Mouse (Mus musculus) myocyte (in vitro differentiated cells): ENCODE results near the gene Emc6. TPM values are rescaled to one million over a fixed set of nuclear protein-coding genes. Genes with fewer than 3 reads are reported as not detected.

Experiments
- H3K27me3 ChIP-seq: one replicate; pipeline ENCODE4 v1.6.1; 2011; ENCODE audit not compliant: control insufficient read depth, insufficient read depth, insufficient read length
- H3K36me3 ChIP-seq: one replicate; pipeline ENCODE4 v1.6.1; 2011; ENCODE audit not compliant: control insufficient read depth, insufficient read depth
- H3K4me2 ChIP-seq: one replicate; pipeline ENCODE4 v1.6.1; 2011; ENCODE audit warnings: low read depth, control low read depth
- H3K4me3 ChIP-seq: one replicate; pipeline ENCODE4 v1.5.1; 2011; ENCODE audit warnings: mild to moderate bottlenecking, control low read depth, moderate library complexity
- H3K79me2 ChIP-seq: one replicate; pipeline ENCODE4 v1.6.1; 2011; ENCODE audit not compliant: control insufficient read depth, insufficient read depth
- H3ac ChIP-seq: one replicate; pipeline ENCODE4 v1.6.1; 2011; ENCODE audit not compliant: control insufficient read depth, insufficient read length
- CEBPB ChIP-seq: IDR thresholded peaks from 2 replicates; pipeline ENCODE4 v1.6.1; 2011; ENCODE audit warnings: mild to moderate bottlenecking, moderate library complexity; ENCODE audit not compliant: poor library complexity, insufficient read depth, severe bottlenecking
- E2F4 ChIP-seq: IDR thresholded peaks from one replicate; pipeline ENCODE4 v1.6.1; 2011; ENCODE audit warnings: mild to moderate bottlenecking, control low read depth, moderate library complexity; ENCODE audit not compliant: insufficient read depth
- MAX ChIP-seq: IDR thresholded peaks from one replicate; pipeline ENCODE4 v1.6.1; 2011; ENCODE audit warnings: low read depth, mild to moderate bottlenecking, control low read depth
- MYOD1 ChIP-seq, 3 experiments: IDR thresholded peaks; one replicate each; pipeline ENCODE4 v1.6.1; 2011; ENCODE audit warnings: control low read depth in 2 of 3, low read depth in 2 of 3, mild to moderate bottlenecking in 2 of 3, moderate library complexity in 1 of 3; ENCODE audit not compliant: insufficient read length in 2 of 3, control insufficient read depth in 1 of 3
- MYOG ChIP-seq, 3 experiments: IDR thresholded peaks; one replicate each; pipeline ENCODE4 v1.6.1; 2011; ENCODE audit warnings: control low read depth in 2 of 3, low read depth in 2 of 3, mild to moderate bottlenecking in 2 of 3; ENCODE audit not compliant: insufficient read length in 2 of 3, control insufficient read depth in 1 of 3, insufficient read depth in 1 of 3
- POLR2A ChIP-seq: IDR thresholded peaks from one replicate; pipeline ENCODE4 v1.6.1; 2011; ENCODE audit warnings: low read depth, mild to moderate bottlenecking, control low read depth, moderate library complexity; ENCODE audit not compliant: insufficient read length
- POLR2AphosphoS2 ChIP-seq: IDR thresholded peaks from one replicate; pipeline ENCODE4 v1.6.1; 2011; ENCODE audit warnings: low read depth, control low read depth; ENCODE audit not compliant: insufficient read length
- REST ChIP-seq: IDR thresholded peaks from one replicate; pipeline ENCODE4 v1.6.1; 2011; ENCODE audit warnings: mild to moderate bottlenecking, control low read depth, moderate library complexity; ENCODE audit not compliant: insufficient read depth, insufficient read length
- SRF ChIP-seq: IDR thresholded peaks from one replicate; pipeline ENCODE4 v1.6.1; 2011; ENCODE audit warnings: low read depth; ENCODE audit not compliant: control insufficient read depth, insufficient read length
- TCF12 ChIP-seq: IDR thresholded peaks from one replicate; pipeline ENCODE4 v1.6.1; 2011; ENCODE audit warnings: mild to moderate bottlenecking, control low read depth; ENCODE audit not compliant: poor library complexity, insufficient read depth, severe bottlenecking
- TCF3 ChIP-seq: IDR thresholded peaks from one replicate; pipeline ENCODE4 v1.6.1; 2011; ENCODE audit warnings: low read depth, control low read depth; ENCODE audit not compliant: insufficient read length
- USF1 ChIP-seq: IDR thresholded peaks from one replicate; pipeline ENCODE4 v1.6.1; 2011; ENCODE audit warnings: low read depth, mild to moderate bottlenecking, control low read depth, moderate library complexity
- polyA plus RNA-seq: library from polyadenylated mRNA; unstranded; fragments of >200 nt; fragmentation: generic; extraction: Trizol; gene quantifications from one replicate; pipeline ENCODE4 v1.2.1, GENCODE M21; 2012; ENCODE audit warnings: missing spikeins

Emc6 gene
- polyA plus RNA-seq, 1 experiment = 68.2 TPM

- H3K4me2 ChIP-seq = no peak overlapping the region
Measured at GRCm38 (mm10) chr11:73219671-73220070, 42.8 kb upstream of the Emc6 start.

GRCm38 (mm10) chr11:73213956-73214355 is 37.1 kb upstream of the Emc6 start:
- TF ChIP-seq MYOG (IDR thresholded peaks at IDR 0.05; ENCODE audit: control insufficient read depth in 1 of 3, insufficient read depth in 1 of 3, insufficient read length in 2 of 3, low read depth in 2 of 3) (no peak), CEBPB (no peak), TCF3 (no peak), MYOD1 (IDR thresholded peaks at IDR 0.05; ENCODE audit: control insufficient read depth in 1 of 3, insufficient read length in 2 of 3, low read depth in 2 of 3) (no peak), USF1 (no peak), POLR2A (no peak)
- Histone ChIP-seq H3K4me3 (no peak overlapping the region), H3K27me3 (no peaks in the 10 kb centered on the region), H3K36me3 (no peaks in the 10 kb centered on the region), H3K4me2 (no peak overlapping the region), H3K79me2 (no peaks in the 10 kb centered on the region), H3ac (no peak overlapping the region)

More at GRCm38 (mm10) chr11:73219671-73220070, 42.8 kb upstream of the Emc6 start:
- Histone ChIP-seq H3ac (no peak overlapping the region), H3K36me3 (no peaks in the 10 kb centered on the region), H3K4me3 (no peak overlapping the region), H3K27me3 (no peaks in the 10 kb centered on the region), H3K79me2 (no peaks in the 10 kb centered on the region)
- TF ChIP-seq MYOD1 (IDR thresholded peaks at IDR 0.05; ENCODE audit: control insufficient read depth in 1 of 3, insufficient read length in 2 of 3, low read depth in 2 of 3) (no peak), SRF (no peak), TCF3 (no peak), E2F4 (no peak)

- no peaks in the 10 kb centered on the region for H3K36me3 ChIP-seq
- H3K4me3 ChIP-seq = no peak overlapping the region
- no peak overlapping the region for H3K4me2 ChIP-seq
- TF ChIP-seq SRF (no peak), MYOG (IDR thresholded peaks at IDR 0.05; ENCODE audit: control insufficient read depth in 1 of 3, insufficient read depth in 1 of 3, insufficient read length in 2 of 3, low read depth in 2 of 3) (no peak), TCF3 (no peak), POLR2A (no peak), REST (no peak), E2F4 (no peak), MAX (no peak), POLR2AphosphoS2 (no peak), USF1 (no peak), TCF12 (no peak), MYOD1 (IDR thresholded peaks at IDR 0.05; ENCODE audit: control insufficient read depth in 1 of 3, insufficient read length in 2 of 3, low read depth in 2 of 3) (no peak), CEBPB (no peak)
- no peak overlapping the region for H3ac ChIP-seq
- H3K27me3 ChIP-seq = no peaks in the 10 kb centered on the region
- H3K79me2 ChIP-seq = no peaks in the 10 kb centered on the region
Measured at GRCm38 (mm10) chr11:73207621-73208020, 30.8 kb upstream of the Emc6 start.

GRCm38 (mm10) chr11:73205194-73205593 is 28.4 kb upstream of the Emc6 start:
- Histone ChIP-seq H3ac (no peak overlapping the region), H3K36me3 (no peaks in the 10 kb centered on the region), H3K4me2 (no peak overlapping the region), H3K79me2 (no peaks in the 10 kb centered on the region), H3K4me3 (no peak overlapping the region), H3K27me3 (no peaks in the 10 kb centered on the region)
- no peak for TF ChIP-seq TCF3
- TF ChIP-seq TCF12 = no peak
- no peak for TF ChIP-seq POLR2AphosphoS2
- TF ChIP-seq POLR2A = no peak
- no peak for TF ChIP-seq MAX
- TF ChIP-seq USF1 = no peak
- no peak for TF ChIP-seq MYOD1 (IDR thresholded peaks at IDR 0.05; ENCODE audit: control insufficient read depth in 1 of 3, insufficient read length in 2 of 3, low read depth in 2 of 3)

DNA sequence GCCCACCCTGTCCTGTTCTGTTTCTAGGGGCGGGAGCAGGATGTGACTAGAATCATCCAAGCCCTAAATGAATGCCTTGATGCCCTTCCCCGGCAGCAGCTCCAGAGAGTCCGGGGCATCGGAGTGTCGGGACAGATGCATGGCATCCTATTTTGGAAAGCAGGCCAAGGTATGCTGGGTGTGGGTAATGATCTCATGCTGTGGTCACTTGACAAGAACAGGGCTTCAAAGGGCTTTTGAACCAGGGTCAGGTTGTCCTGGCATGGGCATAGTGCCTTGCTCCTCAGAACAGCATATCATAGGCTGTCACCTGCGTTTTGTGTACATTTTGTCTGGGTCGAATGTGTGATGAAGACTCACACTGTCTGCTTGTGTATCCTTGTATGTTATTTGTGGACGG is 27.1 kb upstream of the Emc6 start:
- no peak overlapping the region for H3K4me2 ChIP-seq
- TF ChIP-seq USF1 (no peak), SRF (no peak), CEBPB (no peak), REST (no peak), TCF12 (no peak)
- H3K4me3 ChIP-seq = no peak overlapping the region
- H3K27me3 ChIP-seq = no peaks in the 10 kb centered on the region
- H3K36me3 ChIP-seq = no peaks in the 10 kb centered on the region
- H3ac ChIP-seq = no peak overlapping the region
- no peaks in the 10 kb centered on the region for H3K79me2 ChIP-seq

- no peak overlapping the region for H3K4me2 ChIP-seq
- no peaks in the 10 kb centered on the region for H3K36me3 ChIP-seq
- no peak for TF ChIP-seq MYOD1 (IDR thresholded peaks at IDR 0.05; ENCODE audit: control insufficient read depth in 1 of 3, insufficient read length in 2 of 3, low read depth in 2 of 3)
- no peak for TF ChIP-seq E2F4
- no peak for TF ChIP-seq SRF
- no peak for TF ChIP-seq TCF12
- TF ChIP-seq MYOG (IDR thresholded peaks at IDR 0.05; ENCODE audit: control insufficient read depth in 1 of 3, insufficient read depth in 1 of 3, insufficient read length in 2 of 3, low read depth in 2 of 3) = no peak
- TF ChIP-seq MAX = no peak
- TF ChIP-seq REST = no peak
- no peak for TF ChIP-seq POLR2AphosphoS2
- no peak for TF ChIP-seq CEBPB
- no peak for TF ChIP-seq TCF3
- TF ChIP-seq POLR2A = no peak
- H3K27me3 ChIP-seq = no peaks in the 10 kb centered on the region
- H3ac ChIP-seq = no peak overlapping the region
- no peak overlapping the region for H3K4me3 ChIP-seq
- no peaks in the 10 kb centered on the region for H3K79me2 ChIP-seq
Measured at GRCm38 (mm10) chr11:73201597-73201996, 24.8 kb upstream of the Emc6 start.
